Mouse (Mus musculus): ENCODE results near the gene Rasal2. TPM values are rescaled to one million over a fixed set of nuclear protein-coding genes. Genes with fewer than 3 reads are reported as not detected.

Gene Rasal2
- 1.3 and 1.4 TPM in 2 replicates for total RNA-seq (2023)

GRCm38 (mm10) chr1:157412454-157413369, at the start of gene Rasal2:
Gene Rasal2, minus strand, starts transcription at chr1:157412595.

DNA sequence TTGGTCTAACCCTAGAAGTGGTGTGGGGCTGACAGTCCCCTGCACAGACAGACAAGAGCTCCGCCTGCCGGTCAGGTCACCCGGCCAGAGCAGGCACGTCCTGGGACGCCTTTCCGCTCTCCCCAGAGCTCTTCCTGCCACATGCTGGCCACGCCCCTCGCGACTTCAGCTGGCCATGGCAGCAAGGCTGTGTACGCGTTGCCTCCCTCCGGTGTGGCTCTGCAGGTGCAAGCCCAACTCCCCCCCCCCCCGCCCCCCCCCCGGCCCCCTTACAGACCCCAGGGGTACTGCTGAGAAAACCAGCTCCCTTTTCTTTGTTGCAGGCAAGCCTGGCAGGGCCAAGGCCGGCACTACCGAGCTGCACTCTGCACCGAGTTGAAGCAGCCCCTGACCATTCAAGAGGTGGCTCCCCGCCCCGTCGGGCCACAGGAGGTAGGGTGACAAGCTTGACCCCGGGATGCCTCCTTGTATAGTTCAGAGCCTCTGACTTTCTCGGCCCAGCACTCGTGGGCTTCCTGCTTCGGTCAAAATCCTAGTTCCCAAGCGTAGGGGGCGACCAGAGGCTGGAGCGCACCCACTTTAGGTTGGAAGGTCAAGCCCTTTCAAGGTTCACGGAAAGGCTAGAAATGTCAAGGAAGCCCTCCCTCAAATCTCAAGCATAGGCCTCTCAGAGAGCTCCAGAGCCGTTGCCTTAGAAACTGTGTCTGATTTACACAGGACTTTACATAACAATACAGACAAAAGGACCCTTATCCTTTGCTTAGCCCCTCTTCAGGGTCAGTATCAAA, 46.2 kb upstream of the Rasal2 start, which contains the start of gene Cryzl2:
Gene Cryzl2, plus strand, starts transcription at position 157 of the 788 bp plus-strand sequence.

GRCm38 (mm10) chr1:157108580-157108979, 303.8 kb downstream of the Rasal2 start, which contains the start of gene Tex35:
Gene Tex35, minus strand, starts transcription at chr1:157108680.

Other genes starting within 250 kb of the Rasal2 start
- 2.6 and 3.9 TPM in 2 replicates for gene Cryzl2, start 46.0 kb upstream of the Rasal2 start, total RNA-seq (2023)
- gene Sec16b, start 94.1 kb upstream of the Rasal2 start, total RNA-seq (2023), result 0.16 and 0.54 TPM in 2 replicates